Mouse (Mus musculus): Measurements from ENCODE around the gene Mex3a.

The Mex3a gene

DNA sequence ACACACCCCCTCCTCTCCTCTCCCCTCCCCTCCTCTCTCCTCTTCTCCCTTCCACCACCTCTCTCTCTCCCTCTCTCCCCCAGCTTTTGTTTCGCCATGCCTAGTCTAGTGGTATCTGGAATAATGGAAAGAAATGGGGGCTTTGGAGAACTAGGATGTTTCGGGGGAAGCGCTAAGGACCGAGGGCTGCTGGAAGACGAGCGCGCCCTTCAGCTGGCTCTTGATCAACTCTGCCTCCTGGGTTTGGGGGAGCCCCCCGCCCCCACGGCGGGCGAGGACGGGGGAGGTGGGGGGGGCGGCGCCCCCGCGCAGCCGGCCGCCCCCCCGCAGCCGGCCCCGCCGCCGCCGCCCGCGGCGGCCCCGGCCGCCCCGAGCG lies at the start of gene Mex3a:
TSS of gene Mex3a (plus strand) at position 97 of the 376 bp plus-strand sequence.
- DNase-seq (ENCODE audit: low read depth): peak; percentile 25

DNA sequence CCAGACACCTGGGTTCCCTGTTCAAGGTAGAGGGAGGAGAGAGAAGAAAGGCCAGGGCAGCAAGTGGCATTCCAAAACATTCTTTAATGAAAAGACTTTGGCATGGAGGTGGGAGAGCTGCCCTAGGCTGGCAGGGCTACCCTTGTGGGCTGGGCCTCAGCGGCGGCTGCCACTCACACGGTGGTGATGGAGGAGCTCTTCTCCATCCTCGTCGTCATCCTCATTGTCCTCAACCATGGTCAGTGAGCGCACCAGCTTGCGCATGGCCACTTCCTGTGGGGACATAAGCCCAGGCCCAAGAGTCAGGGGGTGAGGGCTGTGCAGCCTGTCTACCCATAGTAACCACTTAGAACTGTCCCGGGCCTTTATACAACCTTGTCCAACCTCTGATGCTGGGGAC lies 49.1 kb upstream of the Mex3a start:
- no peak for DNase-seq (ENCODE audit: low read depth)

DNA sequence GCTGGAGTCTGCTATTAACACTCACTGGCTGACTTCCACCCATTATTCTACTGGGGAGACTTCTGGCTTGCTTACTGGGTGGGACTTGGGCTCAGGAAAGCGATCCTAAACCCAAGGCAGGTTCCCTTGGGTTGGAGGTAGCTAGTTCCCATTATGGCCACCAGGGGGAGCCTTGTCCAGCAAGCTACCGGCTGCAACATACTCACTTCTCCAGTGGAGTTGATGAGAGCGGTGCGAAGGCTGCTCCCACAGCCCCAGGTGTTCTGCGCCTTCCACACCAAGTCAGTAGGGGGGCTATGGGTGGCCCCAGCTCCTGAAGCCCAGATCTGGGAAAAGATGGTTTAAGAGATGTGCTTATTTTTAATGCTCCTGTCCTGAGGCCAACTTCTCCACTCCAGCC lies 48.6 kb upstream of the Mex3a start:
- DNase-seq (ENCODE audit: low read depth): peak; percentile 85

DNA sequence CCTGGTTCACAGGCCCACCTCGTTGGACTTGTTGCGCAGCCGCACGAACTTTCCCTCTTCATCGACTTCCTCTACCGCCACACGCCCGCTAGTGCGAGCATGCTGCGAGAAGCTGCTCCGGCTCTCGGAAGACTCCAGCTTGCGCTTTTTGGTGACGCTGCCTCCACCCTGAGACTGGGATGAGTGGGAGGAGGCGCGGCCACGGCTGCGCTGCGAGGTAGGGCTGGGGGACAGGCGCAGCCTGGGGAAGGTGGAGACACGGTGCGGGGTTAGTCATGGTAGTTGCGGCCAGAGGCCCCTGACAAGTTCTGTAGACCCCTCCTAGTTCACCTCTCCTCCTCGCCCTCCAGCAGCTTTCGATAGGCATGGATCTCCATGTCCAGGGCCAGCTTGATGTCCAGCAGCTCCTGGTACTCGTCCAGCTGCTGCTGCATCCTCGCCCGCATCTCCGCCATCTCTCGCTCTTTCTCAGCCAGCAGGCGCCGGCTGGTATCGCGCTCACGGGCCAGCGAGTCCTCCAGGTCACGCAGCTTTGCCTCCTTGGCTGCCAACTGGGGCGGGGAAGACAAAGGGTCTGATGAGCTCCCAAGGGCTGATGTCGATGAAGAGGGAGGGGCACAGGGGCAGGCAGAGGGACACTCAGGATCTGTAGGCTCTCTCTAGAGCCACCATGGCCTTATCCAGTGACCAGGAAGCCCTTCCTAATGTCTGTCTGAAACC lies 47.4 kb upstream of the Mex3a start:
- no peak for DNase-seq (ENCODE audit: low read depth)

DNA sequence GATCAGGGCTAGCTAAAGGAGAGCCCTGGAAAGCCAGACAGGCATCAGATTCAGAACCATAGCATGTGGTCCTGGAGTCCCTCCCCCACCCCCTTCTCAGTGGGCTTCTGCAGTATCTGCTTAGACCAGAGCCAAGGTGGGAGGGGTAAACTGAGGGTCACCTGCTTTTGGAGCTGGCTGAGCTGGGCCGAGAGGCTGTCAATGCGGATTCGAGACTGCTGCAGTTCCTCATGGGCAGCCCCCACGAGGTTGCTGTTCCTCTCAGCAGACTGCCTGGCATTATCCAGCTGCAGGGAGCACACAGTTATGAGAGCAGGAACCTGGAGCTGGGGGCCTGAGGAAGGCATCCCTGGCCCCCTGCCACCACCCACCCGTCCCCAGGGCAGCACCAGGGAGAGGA lies 46.2 kb upstream of the Mex3a start:
- no peak for DNase-seq (ENCODE audit: low read depth)

DNA sequence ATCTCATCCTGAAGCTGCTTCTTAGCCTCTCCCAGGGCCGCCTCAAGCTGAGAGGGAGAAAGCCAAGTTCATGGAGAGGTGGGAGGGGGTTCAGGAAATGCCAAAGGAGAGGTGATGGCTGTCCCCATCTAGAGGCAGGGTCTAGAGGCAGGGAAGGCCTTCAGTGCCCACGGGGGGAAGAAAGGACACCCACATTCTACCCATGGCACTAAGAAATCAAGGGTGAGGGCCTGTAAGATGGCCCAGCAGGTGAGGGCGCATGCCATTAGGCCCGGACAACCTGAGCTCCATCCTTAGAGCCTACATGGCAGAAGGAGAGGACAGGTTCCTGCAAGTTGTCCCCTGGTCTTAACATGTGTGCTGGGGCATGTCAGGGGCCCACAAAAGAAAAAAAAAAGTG lies 45.3 kb upstream of the Mex3a start:
- no peak for DNase-seq (ENCODE audit: low read depth)

DNA sequence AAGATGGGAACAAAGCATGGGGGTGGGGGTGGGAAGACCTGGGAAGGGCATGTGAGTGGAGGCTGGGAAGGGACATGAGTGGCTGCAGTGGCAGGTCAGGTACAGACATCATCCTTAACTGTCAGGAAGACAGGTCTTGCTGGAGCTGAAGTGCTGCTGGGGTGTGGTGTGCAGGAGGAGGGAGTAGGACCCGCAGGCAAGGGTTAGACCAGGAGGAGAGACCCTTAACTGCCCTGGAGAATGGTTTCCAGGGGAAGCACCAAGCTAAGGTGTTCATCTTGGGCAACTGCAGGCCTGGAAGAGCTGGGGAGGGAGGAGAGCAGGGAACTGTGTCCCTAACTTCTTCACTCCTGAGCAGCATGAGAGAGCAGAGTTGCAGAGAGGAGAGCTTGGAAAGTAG lies 44.8 kb upstream of the Mex3a start:
- no peak for DNase-seq (ENCODE audit: low read depth)

DNA sequence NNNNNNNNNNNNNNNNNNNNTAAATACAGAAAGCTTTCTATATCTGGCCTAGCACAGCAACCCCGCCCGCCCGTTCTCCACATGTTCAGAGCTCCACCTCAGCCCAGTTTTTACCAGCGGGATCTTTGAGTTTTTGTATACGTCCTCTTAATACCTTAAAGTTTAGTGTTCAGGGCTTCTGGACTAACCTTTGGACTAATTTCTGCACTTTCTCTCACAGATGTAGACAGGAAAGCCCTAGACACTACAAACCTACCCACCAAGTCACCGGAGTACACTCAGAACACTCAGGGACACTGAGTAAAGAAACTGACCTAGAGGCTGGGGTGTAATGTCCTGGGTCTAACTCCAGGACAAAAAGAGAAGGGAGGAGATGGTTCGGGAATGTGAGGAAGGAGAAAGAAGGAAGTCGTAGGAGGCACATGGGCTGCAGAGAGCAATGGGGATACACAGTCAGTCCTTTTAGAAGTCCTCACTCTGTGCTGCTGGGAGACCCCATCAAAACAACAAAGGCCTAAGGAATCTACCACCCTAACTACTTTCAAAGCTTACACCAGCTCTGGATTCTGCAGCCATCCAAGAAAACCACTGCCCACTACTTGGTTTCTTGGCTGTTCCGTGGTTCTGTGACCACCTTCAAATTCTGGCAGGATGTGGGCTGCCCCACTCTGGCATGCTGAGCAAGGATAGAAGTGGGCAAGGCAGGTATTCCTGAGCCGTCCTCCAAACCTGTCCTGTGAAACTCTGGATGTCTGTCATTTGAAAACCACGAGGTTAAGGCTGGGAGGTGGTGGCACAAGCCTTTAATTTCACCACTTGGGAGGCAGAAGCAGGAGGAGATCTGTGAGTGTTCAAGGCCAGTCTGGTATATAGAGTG lies 38.3 kb upstream of the Mex3a start:
- peak; percentile 57 for DNase-seq (ENCODE audit: low read depth)

DNA sequence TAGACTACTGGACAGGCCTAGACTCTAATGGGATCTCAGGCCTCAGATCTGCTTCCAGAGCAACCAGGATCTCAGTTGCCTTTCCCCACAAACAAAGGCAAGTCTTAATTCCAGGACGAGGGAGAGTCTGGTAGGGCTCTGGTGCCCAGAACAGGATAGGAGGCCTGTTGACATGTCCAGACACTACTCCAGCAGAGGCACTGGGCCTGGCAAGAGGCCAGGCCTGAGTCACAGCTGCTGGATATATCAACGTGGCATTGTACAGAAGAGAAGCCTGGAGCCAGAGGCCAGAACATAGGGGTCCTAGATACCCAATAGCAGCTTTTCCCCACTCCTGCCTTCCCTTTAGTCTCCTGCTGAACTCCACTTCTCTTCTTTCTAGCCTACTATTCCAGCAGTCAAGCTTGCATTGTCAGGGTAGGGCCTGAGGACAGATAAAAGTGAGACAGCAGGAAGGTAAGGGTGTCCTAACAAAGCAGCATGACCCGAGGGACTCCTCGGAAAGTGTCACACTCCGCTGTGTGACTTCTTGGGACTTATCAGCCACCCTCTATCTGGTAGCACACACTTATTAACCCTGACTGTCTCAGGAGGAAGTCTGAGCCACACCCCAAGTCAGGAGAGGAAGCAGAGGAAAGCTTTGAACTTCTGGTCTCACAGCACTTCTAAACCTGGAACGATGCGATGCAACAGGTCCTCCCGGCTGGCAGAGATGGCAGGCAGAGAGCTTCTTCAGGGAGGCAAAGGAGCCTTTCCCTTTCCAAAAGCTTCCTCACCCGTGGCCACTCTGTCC lies 37.2 kb upstream of the Mex3a start:
- peak; percentile 95 for DNase-seq (ENCODE audit: low read depth)

DNA sequence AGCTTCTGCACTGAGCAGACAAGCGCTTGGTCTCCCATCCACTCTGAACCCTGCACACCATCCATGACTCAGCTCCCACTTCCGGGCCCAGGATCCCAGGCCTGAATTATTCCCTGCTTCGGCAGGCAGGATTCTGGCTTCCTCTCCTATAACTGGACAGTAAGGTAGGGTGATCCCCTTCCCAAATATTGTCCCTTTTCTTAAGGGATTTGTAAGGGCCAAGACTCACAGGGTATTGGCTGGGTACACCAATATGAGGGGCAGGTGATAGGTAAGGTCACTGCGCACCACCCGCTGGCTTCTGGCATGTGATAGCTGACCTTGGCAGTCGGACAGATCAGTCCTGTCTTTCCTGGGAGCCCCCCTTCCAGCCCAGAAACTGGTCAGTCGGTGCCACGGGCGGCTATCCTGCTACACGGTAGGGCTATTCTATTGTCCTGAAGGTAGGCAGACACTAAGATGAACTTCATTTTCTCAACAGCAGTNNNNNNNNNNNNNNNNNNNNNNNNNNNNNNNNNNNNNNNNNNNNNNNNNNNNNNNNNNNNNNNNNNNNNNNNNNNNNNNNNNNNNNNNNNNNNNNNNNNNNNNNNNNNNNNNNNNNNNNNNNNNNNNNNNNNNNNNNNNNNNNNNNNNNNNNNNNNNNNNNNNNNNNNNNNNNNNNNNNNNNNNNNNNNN lies 36.3 kb upstream of the Mex3a start:
- DNase-seq (ENCODE audit: low read depth): peak; percentile 74

DNA sequence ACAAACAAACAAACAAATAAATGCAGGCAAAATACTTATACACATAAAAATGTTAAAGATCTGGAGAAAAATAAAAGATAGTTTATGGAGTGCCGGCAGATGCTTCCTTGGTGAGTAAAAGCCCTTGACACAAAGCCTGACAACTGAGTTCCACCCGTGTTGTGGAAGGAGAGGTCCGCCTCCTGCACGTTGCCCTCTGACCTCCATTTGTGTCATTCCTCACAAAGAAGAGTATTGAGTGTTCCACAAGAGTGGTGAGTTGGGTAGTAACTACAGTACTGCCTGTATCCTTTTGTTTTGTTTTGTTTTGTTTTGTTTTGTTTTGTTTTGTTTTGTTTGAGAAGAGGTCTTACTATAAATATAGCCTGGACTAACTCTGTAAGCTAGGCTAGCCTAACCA lies 32.6 kb upstream of the Mex3a start:
- DNase-seq (ENCODE audit: low read depth): no peak

DNA sequence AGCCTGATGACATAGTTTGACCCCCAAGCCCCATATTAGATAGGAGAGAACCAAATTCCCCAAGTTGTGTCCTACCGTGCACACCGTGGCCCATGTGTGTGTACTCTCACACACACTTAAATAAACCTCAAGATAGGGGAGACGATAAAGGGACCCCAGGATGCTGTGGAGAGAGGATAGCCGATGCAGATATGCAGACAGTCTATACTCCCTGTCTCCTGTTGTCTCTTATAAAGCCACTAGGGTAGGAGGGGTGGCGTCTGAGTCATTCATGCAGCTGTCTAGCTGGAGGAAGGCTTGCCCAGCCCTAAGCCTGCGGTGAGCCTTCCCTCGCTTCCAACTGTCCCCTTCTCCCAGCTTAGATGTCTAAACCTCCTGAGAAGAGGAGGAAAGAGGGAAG lies 32.1 kb upstream of the Mex3a start:
- peak; percentile 60 for DNase-seq (ENCODE audit: low read depth)

DNA sequence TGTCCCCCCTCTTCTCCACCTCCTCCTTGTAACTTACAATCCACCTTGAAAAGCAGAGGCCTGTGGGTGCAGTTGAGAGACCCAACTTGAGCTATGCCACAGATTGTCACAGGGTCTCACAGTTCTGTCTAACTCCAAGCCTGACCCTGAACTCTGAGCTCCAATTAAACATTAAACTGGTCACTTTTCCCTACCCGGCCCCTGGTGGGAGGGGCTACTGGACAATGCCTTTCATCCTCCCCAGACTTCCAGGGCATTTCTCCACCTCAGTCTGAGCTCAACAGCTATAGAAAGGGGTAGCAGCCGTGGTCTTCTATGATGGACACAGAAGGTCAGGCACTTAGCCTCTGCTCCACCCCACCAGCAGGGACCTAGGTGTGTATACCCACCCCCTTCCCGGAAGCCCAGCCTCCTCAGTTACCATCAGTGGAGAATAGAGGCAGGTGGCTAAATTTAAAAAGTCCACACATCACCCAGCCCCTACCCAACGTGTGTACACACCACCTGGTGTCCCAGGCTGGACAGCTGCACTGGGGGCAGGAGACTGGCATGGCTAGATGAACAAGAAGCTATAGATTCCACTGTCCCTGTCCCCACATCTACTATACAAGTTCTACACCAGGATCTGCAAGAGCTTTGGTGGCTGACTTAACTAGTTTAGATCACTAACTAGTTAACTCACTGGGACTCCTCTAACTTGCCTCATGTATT lies 31.4 kb upstream of the Mex3a start:
- DNase-seq (ENCODE audit: low read depth): no peak

DNA sequence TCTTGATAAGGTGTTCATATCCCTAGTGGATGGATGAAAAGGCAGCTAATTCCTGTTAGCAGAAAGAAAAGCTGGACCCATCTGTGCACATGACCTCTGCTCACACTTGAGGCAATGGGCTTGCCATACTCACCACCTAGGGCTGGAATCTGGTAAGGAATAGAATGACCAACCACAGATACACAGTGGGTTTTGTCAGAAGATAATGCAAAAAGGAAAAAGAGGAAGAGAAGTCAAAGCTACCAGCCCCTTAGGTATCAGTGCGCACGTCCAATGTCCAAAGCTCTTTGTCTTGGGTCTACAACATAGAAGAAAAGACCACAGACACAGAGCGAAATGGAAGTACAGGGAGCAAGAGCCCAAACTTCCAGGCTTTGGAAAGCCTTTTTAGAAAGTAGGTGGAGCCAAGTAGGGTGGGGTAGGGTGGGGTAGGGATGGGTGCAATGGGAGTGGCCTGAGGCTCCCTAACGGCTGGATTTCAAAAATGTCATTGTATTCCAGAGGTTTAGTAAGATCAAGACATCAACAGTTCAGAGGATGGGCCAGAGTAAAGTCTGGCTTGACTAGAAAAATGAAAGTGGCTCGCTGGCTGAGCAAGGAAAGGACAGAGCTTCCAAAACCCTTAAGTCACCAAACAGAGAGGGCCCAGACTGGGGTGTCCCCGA lies 30.7 kb upstream of the Mex3a start:
- peak; percentile 71 for DNase-seq (ENCODE audit: low read depth)

DNA sequence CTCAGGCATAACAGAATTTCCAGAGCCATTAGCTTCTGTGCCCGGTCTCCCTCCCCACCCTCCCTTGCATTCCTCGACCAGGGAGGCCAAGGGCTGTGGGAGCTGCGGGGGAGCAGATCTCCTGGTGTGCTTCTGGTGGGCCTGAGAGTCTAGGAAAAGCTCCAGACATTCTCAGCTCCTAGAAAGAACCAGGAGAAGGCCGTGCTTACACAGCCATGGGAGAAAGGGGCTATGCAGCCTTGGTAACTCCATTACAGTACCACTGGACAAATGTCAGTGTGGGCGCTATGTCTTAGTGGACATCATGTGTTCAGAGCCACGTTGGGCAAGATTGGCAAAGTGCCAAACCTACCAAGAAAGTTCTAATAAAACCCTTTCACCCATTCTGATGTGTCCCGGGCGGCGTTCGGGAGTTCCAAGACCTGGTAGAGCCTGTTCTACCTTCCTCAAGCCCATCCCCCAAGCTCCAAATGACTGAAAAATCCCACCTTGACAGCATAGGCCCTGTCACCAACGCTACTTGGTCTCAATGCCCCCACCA lies 30.1 kb upstream of the Mex3a start:
- peak; percentile 79 for DNase-seq (ENCODE audit: low read depth)

DNA sequence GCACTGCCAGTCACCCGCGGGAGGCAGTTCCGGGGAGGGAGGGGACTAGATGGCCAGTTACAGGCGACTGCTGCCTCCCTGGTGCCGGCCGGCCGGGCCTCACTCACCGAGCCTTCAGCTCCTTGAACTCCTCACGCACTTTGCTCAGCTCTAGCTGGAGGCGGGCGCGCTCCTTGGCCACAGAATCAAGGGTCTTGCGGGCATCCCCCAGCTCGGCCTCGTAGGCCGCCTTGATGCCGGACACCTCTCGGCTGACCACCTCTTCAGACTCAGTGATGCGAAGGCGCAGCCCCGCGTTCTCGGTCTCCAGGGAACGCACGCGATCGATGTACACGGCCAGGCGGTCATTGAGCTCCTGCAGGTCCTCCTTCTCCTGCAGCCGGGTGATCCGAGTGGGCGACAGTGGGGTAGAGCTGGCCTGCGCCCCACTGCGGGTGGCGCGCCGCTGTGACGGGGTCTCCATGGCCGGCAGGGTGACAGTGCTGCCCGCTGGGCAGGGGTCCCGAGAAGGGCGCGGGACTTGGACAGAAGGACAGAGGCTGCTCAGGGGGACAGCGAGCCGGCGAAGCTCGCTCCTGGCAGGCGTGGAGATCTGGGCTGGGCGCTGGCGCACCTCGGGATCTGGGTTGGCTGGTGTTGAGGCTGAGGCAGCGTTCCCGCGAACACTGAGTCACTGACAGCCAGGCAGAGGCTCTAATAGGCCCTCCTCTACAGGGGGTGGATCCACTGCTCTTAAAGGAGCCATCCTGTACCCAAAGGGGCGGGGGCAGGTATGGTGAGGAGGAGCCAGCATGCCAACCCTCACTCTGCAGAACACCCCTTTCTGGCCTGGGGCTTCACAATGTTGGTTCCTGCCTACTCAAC lies 29.3 kb upstream of the Mex3a start:
- peak; percentile 98 for DNase-seq (ENCODE audit: low read depth)

DNA sequence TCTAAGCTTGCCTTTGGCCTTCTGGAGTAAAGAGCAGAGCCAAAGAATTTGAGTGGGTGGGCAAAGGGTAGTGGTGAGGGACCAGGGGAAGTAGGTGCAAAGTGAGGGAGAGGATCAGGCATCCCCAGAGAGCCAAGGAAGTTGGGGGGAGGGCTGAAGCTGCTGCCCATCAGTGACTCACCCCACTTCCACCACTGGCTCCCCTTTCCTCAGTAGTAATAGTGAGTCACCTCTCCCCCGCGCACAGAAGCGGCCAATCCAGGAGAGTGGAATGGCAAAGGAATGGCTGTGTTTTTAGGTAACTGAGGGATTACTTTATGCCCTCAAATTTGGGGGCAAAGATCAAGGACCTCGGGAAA lies 28.7 kb upstream of the Mex3a start:
- DNase-seq (ENCODE audit: low read depth): peak; percentile 95

DNA sequence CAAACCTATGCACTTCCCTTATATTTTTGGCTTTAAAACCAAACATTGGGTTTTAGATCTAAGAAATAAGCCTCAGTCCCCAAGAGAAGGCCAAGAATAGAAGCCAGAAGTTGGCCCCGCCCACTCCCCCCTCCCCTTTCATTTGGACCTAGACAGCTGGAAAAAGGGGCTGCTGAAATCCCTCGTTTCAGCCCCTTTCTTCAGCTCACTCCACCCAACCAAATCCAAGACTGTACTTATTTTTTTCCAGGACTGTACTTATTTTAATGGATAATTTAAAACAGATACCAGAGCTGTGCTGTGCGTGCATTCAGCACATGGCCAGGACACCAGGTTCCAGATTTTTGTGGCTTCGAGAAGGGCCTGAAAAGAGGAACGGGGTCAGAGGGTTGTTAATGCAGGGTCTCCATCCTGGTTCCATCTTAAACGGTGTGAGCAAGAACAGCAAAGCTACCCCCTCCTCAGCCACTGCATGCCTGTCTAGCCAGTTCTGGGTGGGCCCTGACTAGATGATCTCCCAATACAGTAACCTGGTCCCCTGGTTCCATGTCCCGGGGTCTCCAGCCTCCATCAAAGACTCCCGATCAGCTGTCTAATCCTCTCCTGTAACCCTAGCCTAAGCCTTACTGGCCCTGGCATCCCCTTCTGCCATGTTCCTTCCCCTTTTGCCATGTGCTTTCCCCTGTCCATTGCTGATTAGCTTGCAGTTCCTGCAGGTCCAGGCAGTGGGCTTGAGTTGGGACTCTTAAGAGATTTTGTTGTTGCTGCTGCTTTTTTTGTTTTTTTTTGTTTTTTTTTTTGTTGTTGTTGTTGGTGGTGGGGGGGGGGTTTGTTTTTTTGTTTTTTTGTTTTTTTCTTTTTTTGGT lies 28.1 kb upstream of the Mex3a start:
- peak; percentile 85 for DNase-seq (ENCODE audit: low read depth)

DNA sequence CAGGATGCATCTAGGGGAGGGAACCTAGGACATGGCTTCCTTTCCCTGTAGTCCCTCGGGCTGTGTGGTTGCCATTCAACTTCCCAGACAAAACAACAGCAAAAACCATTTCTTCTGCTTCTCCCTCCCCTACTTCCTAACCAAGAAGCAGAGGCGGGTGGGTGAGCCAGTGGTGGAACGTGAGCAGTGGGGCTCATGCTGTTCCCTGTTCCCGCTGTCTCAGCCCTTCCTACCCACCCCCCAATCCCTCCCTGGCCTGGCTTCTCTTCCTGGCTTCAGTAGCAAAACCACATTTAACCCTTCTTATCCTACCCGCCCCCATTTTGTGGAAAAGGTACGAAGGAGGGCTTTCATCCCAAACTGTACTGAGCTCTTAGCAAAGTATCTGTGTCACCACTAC lies 27.1 kb upstream of the Mex3a start:
- no peak for DNase-seq (ENCODE audit: low read depth)

Data from NIH3T3 (cell line).